Mouse (Mus musculus): ENCODE data around the gene Rpl35a. TPM values are rescaled to one million over a fixed set of nuclear protein-coding genes. Genes with fewer than 3 reads are reported as not detected.
"Not testable (repeated sequence)": the region's sequence is repeated elsewhere in the genome, so short reads cannot be mapped to it uniquely, and the experiment has no call there.

Rpl35a gene
- polyA plus RNA-seq, 1 experiment, result 699 TPM

GRCm38 (mm10) chr16:33042682-33043081, 13.6 kb upstream of the Rpl35a start:
- H3K27ac ChIP-seq (replicated peaks; ENCODE audit: low read depth, low read length), result no peak overlapping the region
- no peaks in the 10 kb centered on the region for H3K4me1 ChIP-seq (ENCODE audit: control insufficient read depth, insufficient read depth, insufficient read length, low read length)
- no peak overlapping the region for H3K4me3 ChIP-seq (ENCODE audit: insufficient read depth, low read depth, low read length)

- H3K4me3 ChIP-seq (ENCODE audit: insufficient read depth, low read depth, low read length), result no peak overlapping the region
- no peaks in the 10 kb centered on the region for H3K4me1 ChIP-seq (ENCODE audit: control insufficient read depth, insufficient read depth, insufficient read length, low read length)
- H3K27ac ChIP-seq (replicated peaks; ENCODE audit: low read depth, low read length), result no peak overlapping the region
Measured at GRCm38 (mm10) chr16:33043268-33043667, 13.0 kb upstream of the Rpl35a start.

- H3K4me1 ChIP-seq (ENCODE audit: control insufficient read depth, insufficient read depth, insufficient read length, low read length), result no peaks in the 10 kb centered on the region
- no peak overlapping the region for H3K4me3 ChIP-seq (ENCODE audit: insufficient read depth, low read depth, low read length)
- H3K27ac ChIP-seq (replicated peaks; ENCODE audit: low read depth, low read length), result no peak overlapping the region
Measured at GRCm38 (mm10) chr16:33048004-33048403, 8.2 kb upstream of the Rpl35a start.

- H3K27ac ChIP-seq (replicated peaks; ENCODE audit: low read depth, low read length), result no peak overlapping the region
- no peak overlapping the region for H3K4me3 ChIP-seq (ENCODE audit: insufficient read depth, low read depth, low read length)
- no peaks in the 10 kb centered on the region for H3K4me1 ChIP-seq (ENCODE audit: control insufficient read depth, insufficient read depth, insufficient read length, low read length)
Measured at GRCm38 (mm10) chr16:33048686-33049085, 7.6 kb upstream of the Rpl35a start.

GRCm38 (mm10) chr16:33049809-33050208, 6.4 kb upstream of the Rpl35a start:
- H3K27ac ChIP-seq (replicated peaks; ENCODE audit: low read depth, low read length), result no peak overlapping the region
- no peak overlapping the region for H3K4me3 ChIP-seq (ENCODE audit: insufficient read depth, low read depth, low read length)
- no peaks in the 10 kb centered on the region for H3K4me1 ChIP-seq (ENCODE audit: control insufficient read depth, insufficient read depth, insufficient read length, low read length)

- Histone ChIP-seq H3K4me3 (ENCODE audit: insufficient read depth, low read depth, low read length) (no peak overlapping the region), H3K4me1 (ENCODE audit: control insufficient read depth, insufficient read depth, insufficient read length, low read length) (peaks cover 2% of the 10 kb centered on the region), H3K27ac (replicated peaks; ENCODE audit: low read depth, low read length) (no peak overlapping the region)
Measured at GRCm38 (mm10) chr16:33053141-33053540, 3.1 kb upstream of the Rpl35a start.

- H3K27ac ChIP-seq (replicated peaks; ENCODE audit: low read depth, low read length); H3K4me1 ChIP-seq (ENCODE audit: control insufficient read depth, insufficient read depth, insufficient read length, low read length); H3K4me3 ChIP-seq (ENCODE audit: insufficient read depth, low read depth, low read length): not testable (repeated sequence)
Measured at GRCm38 (mm10) chr16:33054927-33055326, 1.3 kb upstream of the Rpl35a start.

GRCm38 (mm10) chr16:33055655-33056054, 598 bp upstream of the Rpl35a start:
- H3K27ac ChIP-seq (replicated peaks; ENCODE audit: low read depth, low read length), result no peak overlapping the region
- H3K4me1 ChIP-seq (ENCODE audit: control insufficient read depth, insufficient read depth, insufficient read length, low read length), result peaks cover 3% of the 10 kb centered on the region
- peak overlapping the region; percentile 12; the same call in 1 of the 2 replicates for H3K4me3 ChIP-seq (ENCODE audit: insufficient read depth, low read depth, low read length)

- Histone ChIP-seq H3K4me1 (ENCODE audit: control insufficient read depth, insufficient read depth, insufficient read length, low read length) (peaks cover 3% of the 10 kb centered on the region), H3K4me3 (ENCODE audit: insufficient read depth, low read depth, low read length) (peak overlapping the region; percentile 94), H3K27ac (replicated peaks; ENCODE audit: low read depth, low read length) (peak overlapping the region; percentile 76)
Measured at GRCm38 (mm10) chr16:33056786-33057185, 533 bp downstream of the Rpl35a start.

- peaks cover 3% of the 10 kb centered on the region for H3K4me1 ChIP-seq (ENCODE audit: control insufficient read depth, insufficient read depth, insufficient read length, low read length)
- no peak overlapping the region for H3K27ac ChIP-seq (replicated peaks; ENCODE audit: low read depth, low read length)
- H3K4me3 ChIP-seq (ENCODE audit: insufficient read depth, low read depth, low read length), result peak overlapping the region; percentile 26; the same call in 1 of the 2 replicates
Measured at GRCm38 (mm10) chr16:33058033-33058432, 1.8 kb downstream of the Rpl35a start.

- not testable (repeated sequence) for H3K4me3 ChIP-seq (ENCODE audit: insufficient read depth, low read depth, low read length); H3K4me1 ChIP-seq (ENCODE audit: control insufficient read depth, insufficient read depth, insufficient read length, low read length); H3K27ac ChIP-seq (replicated peaks; ENCODE audit: low read depth, low read length)
Measured at GRCm38 (mm10) chr16:33058656-33059055, 2.4 kb downstream of the Rpl35a start.

- no peak overlapping the region for H3K27ac ChIP-seq (replicated peaks; ENCODE audit: low read depth, low read length)
- H3K4me3 ChIP-seq (ENCODE audit: insufficient read depth, low read depth, low read length), result no peak overlapping the region
- H3K4me1 ChIP-seq (ENCODE audit: control insufficient read depth, insufficient read depth, insufficient read length, low read length), result peaks cover 3% of the 10 kb centered on the region
Measured at GRCm38 (mm10) chr16:33059471-33059870, 3.2 kb downstream of the Rpl35a start.

- Histone ChIP-seq H3K4me3 (ENCODE audit: insufficient read depth, low read depth, low read length) (no peak overlapping the region), H3K27ac (replicated peaks; ENCODE audit: low read depth, low read length) (no peak overlapping the region), H3K4me1 (ENCODE audit: control insufficient read depth, insufficient read depth, insufficient read length, low read length) (peaks cover 3% of the 10 kb centered on the region)
Measured at GRCm38 (mm10) chr16:33060926-33061325, 4.7 kb downstream of the Rpl35a start.

- Histone ChIP-seq H3K27ac (replicated peaks; ENCODE audit: low read depth, low read length) (peak overlapping the region; percentile 72; the same call in 1 of the 2 replicates), H3K4me3 (ENCODE audit: insufficient read depth, low read depth, low read length) (no peak overlapping the region)
Measured at GRCm38 (mm10) chr16:33061400-33061799, 5.1 kb downstream of the Rpl35a start.

GRCm38 (mm10) chr16:33062024-33062681, 5.9 kb downstream of the Rpl35a start, which contains the start of gene Lmln:
Gene Lmln (plus strand): TSS chr16:33062521.
- peak within 1 kb of the TSS; percentile 83 for H3K4me3 ChIP-seq (ENCODE audit: insufficient read depth, low read depth, low read length)
- H3K27ac ChIP-seq (replicated peaks; ENCODE audit: low read depth, low read length), result peak within 1 kb of the TSS; percentile 72
- peaks cover 3% of the 10 kb centered on the region for H3K4me1 ChIP-seq (ENCODE audit: control insufficient read depth, insufficient read depth, insufficient read length, low read length)

More at GRCm38 (mm10) chr16:33061400-33061799, 5.1 kb downstream of the Rpl35a start:
- peaks cover 3% of the 10 kb centered on the region for H3K4me1 ChIP-seq (ENCODE audit: control insufficient read depth, insufficient read depth, insufficient read length, low read length)

GRCm38 (mm10) chr16:33062682-33063131, 6.5 kb downstream of the Rpl35a start:
- Histone ChIP-seq H3K27ac (replicated peaks; ENCODE audit: low read depth, low read length) (no peak overlapping the region), H3K4me3 (ENCODE audit: insufficient read depth, low read depth, low read length) (peak overlapping the region; percentile 83), H3K4me1 (ENCODE audit: control insufficient read depth, insufficient read depth, insufficient read length, low read length) (peaks cover 3% of the 10 kb centered on the region)
